Mouse (Mus musculus) megakaryocyte, embryonic 14.5 days (primary cell): Measurements from ENCODE around the gene Emp1.

Experiments used
- FLI1 ChIP-seq: IDR thresholded peaks from 2 replicates; pipeline ENCODE4 v1.6.1; 2012; ENCODE audit warnings: low read length, inconsistent platforms, mixed read lengths
- GATA1 ChIP-seq: IDR thresholded peaks from 3 replicates; pipeline ENCODE4 v1.6.1; 2012; ENCODE audit warnings: mixed read lengths, low read length, inconsistent platforms, borderline replicate concordance

GRCm38 (mm10) chr6:135332737-135333281, 29.5 kb upstream of the Emp1 start:
- TF ChIP-seq GATA1 (no peak), FLI1 (no peak)
